Mouse (Mus musculus) lung, postnatal 0 days (tissue): Measurements from ENCODE around the gene Acin1. TPM values are rescaled to one million over a fixed set of nuclear protein-coding genes. Genes with fewer than 3 reads are reported as not detected.

ENCODE experiments used
- ATAC-seq: fragments of 200-750 bp; cut with Nextera tagmentation; 2 replicates; pipeline ENCODE4 v1.8.0; 2017; ENCODE audit warnings: moderate library complexity
- DNase-seq: peaks from one replicate; pipeline ENCODE4 v3.0.0-alpha.2; 2016; ENCODE audit warnings: low spot score
- H3K27ac ChIP-seq: fragments of 300-500 bp; sonication (generic); 2 replicates; pipeline ENCODE4 v1.5.1; 2014; ENCODE audit warnings: antibody characterized with exemption, mild to moderate bottlenecking, low read length, mixed read lengths
- H3K27me3 ChIP-seq: fragments of 300-500 bp; sonication (generic); replicated peaks from 2 replicates; pipeline ENCODE4 v1.6.1; 2014; ENCODE audit warnings: low read length, mixed read lengths; ENCODE audit not compliant: insufficient read depth
- H3K36me3 ChIP-seq: fragments of 300-500 bp; sonication (generic); 2 replicates; pipeline ENCODE4 v1.6.1; 2014; ENCODE audit warnings: low read length, mixed read lengths; ENCODE audit not compliant: insufficient read depth
- H3K4me1 ChIP-seq: fragments of 300-500 bp; sonication (generic); 2 replicates; pipeline ENCODE4 v1.6.1; 2014; ENCODE audit warnings: antibody characterized with exemption, low read depth, low read length, mixed read lengths; ENCODE audit not compliant: insufficient read depth
- H3K4me2 ChIP-seq: fragments of 300-500 bp; sonication (generic); replicated peaks from 2 replicates; pipeline ENCODE4 v1.6.1; 2014; ENCODE audit warnings: low read depth, mild to moderate bottlenecking, low read length, moderate library complexity, mixed read lengths
- H3K4me3 ChIP-seq: fragments of 300-500 bp; sonication (generic); 2 replicates; pipeline ENCODE4 v1.5.1; 2014; ENCODE audit warnings: low read depth, low read length
- H3K9ac ChIP-seq: fragments of 300-500 bp; sonication (generic); replicated peaks from 2 replicates; pipeline ENCODE4 v1.6.1; 2014; ENCODE audit warnings: low read depth, mild to moderate bottlenecking
- H3K9me3 ChIP-seq: fragments of 300-500 bp; sonication (generic); 2 replicates; pipeline ENCODE4 v1.6.1; 2016; ENCODE audit warnings: low read length, mixed read lengths
- CTCF ChIP-seq: IDR thresholded peaks from 2 replicates; pipeline ENCODE4 v1.5.1; 2016; ENCODE audit warnings: antibody characterized with exemption, mild to moderate bottlenecking
- EP300 ChIP-seq: IDR thresholded peaks from 2 replicates; pipeline ENCODE4 v1.6.1; 2016; ENCODE audit warnings: antibody characterized with exemption, mild to moderate bottlenecking, control low read depth
- WGBS: fragments of 180-500 bp; shearing (Covaris S2); extraction: QIAGEN DNeasy Blood & Tissue Kit; methylation state at CpG from one replicate; pipeline ENCODE4 v1.1.7; 2014; 5-methylcytosine and 5-hydroxymethylcytosine counted together
- polyA plus RNA-seq: library from polyadenylated mRNA; unstranded; fragments of >200 nt; fragmentation: Nextera tagmentation; extraction: Ambion mirVana; gene quantifications from 2 replicates; pipeline ENCODE4 v1.2.1, GENCODE M21; 2015

The Acin1 gene
- polyA plus RNA-seq, 1 experiment from 2014 or later, result 74.0 TPM

- Histone ChIP-seq H3K9me3 (no peaks in the 10 kb centered on the region), H3K4me2 (peak within 1 kb of the TSS; percentile 71), H3K27ac (peak within 1 kb of the TSS; percentile 98), H3K4me3 (peak within 1 kb of the TSS; percentile 96), H3K36me3 (no peaks in the 10 kb centered on the region; the same call in 1 of the 2 replicates), H3K27me3 (no peaks in the 10 kb centered on the region), H3K9ac (peak within 1 kb of the TSS; percentile 99), H3K4me1 (peaks cover 8% of the 10 kb centered on the region; the same call in 1 of the 2 replicates)
- WGBS, result 0% methylated on average over 38 of the region's 41 CpGs
- TF ChIP-seq EP300 (no peak), CTCF (peak; percentile 67)
- ATAC-seq, result peak; percentile 66
- peak; percentile 96 for DNase-seq
These were observed 639 bp downstream of the Acin1 start, which contains the start of gene 1700123O20Rik for GRCm38 (mm10) chr14:54686063-54686521. Gene 1700123O20Rik (plus strand): TSS chr14:54686216.

- H3K27ac ChIP-seq, result peak overlapping the region; percentile 98
- 4% methylated on average over 8 of the region's 8 CpGs for WGBS
- peak overlapping the region; percentile 71 for H3K4me2 ChIP-seq
- TF ChIP-seq CTCF (no peak), EP300 (no peak)
- H3K4me3 ChIP-seq, result peak overlapping the region; percentile 96
- DNase-seq (peak; percentile 25), ATAC-seq (no peak)
- H3K9ac ChIP-seq, result peak overlapping the region; percentile 99
- H3K27me3 ChIP-seq, result no peaks in the 10 kb centered on the region
- no peaks in the 10 kb centered on the region for H3K9me3 ChIP-seq
- peaks cover 8% of the 10 kb centered on the region; the same call in 1 of the 2 replicates for H3K4me1 ChIP-seq
- no peaks in the 10 kb centered on the region for H3K36me3 ChIP-seq
These were observed 1.3 kb downstream of the Acin1 start for GRCm38 (mm10) chr14:54685471-54685870.

GRCm38 (mm10) chr14:54682396-54682795, 4.3 kb downstream of the Acin1 start:
- DNase-seq, result no peak
- Histone ChIP-seq H3K9ac (no peak overlapping the region), H3K27me3 (no peaks in the 10 kb centered on the region), H3K4me2 (no peak overlapping the region), H3K9me3 (no peaks in the 10 kb centered on the region), H3K4me1 (no peaks in the 10 kb centered on the region), H3K27ac (no peak overlapping the region), H3K4me3 (no peak overlapping the region), H3K36me3 (peaks cover 10% of the 10 kb centered on the region; the same call in 1 of the 2 replicates)
- TF ChIP-seq CTCF (no peak), EP300 (no peak)
- no peak for ATAC-seq
- 87% methylated on average over 3 of the region's 3 CpGs for WGBS

GRCm38 (mm10) chr14:54678657-54679304, 8.0 kb downstream of the Acin1 start:
- no peaks in the 10 kb centered on the region; the same call in 1 of the 2 replicates for H3K4me1 ChIP-seq
- ATAC-seq, result no peak
- no peak overlapping the region for H3K27ac ChIP-seq
- DNase-seq, result no peak
- peaks cover 10% of the 10 kb centered on the region; the same call in 1 of the 2 replicates for H3K36me3 ChIP-seq
- no peak overlapping the region for H3K9ac ChIP-seq
- no peaks in the 10 kb centered on the region for H3K27me3 ChIP-seq
- no peak overlapping the region for H3K4me2 ChIP-seq
- H3K4me3 ChIP-seq, result no peak overlapping the region
- TF ChIP-seq CTCF, result no peak
- no peak for TF ChIP-seq EP300
- WGBS, result 79% methylated on average over 16 of the region's 16 CpGs
- no peaks in the 10 kb centered on the region for H3K9me3 ChIP-seq

GRCm38 (mm10) chr14:54676290-54676689, 10.4 kb downstream of the Acin1 start:
- Histone ChIP-seq H3K4me2 (no peak overlapping the region), H3K27me3 (no peaks in the 10 kb centered on the region), H3K4me1 (no peaks in the 10 kb centered on the region; the same call in 1 of the 2 replicates), H3K9ac (no peak overlapping the region), H3K36me3 (peaks cover 13% of the 10 kb centered on the region; the same call in 1 of the 2 replicates), H3K4me3 (no peak overlapping the region), H3K9me3 (no peaks in the 10 kb centered on the region), H3K27ac (no peak overlapping the region)
- TF ChIP-seq CTCF, result no peak
- no peak for TF ChIP-seq EP300
- WGBS, result 90% methylated on average over 5 of the region's 5 CpGs
- no peak for ATAC-seq
- DNase-seq, result no peak

- Histone ChIP-seq H3K4me1 (no peaks in the 10 kb centered on the region; the same call in 1 of the 2 replicates), H3K4me3 (no peak overlapping the region), H3K9ac (no peak overlapping the region), H3K27ac (peak overlapping the region; percentile 34; the same call in 1 of the 2 replicates), H3K9me3 (no peaks in the 10 kb centered on the region), H3K36me3 (peaks cover 12% of the 10 kb centered on the region; the same call in 1 of the 2 replicates), H3K27me3 (no peaks in the 10 kb centered on the region), H3K4me2 (no peak overlapping the region)
- ATAC-seq (peak; percentile 75), DNase-seq (peak; percentile 65)
- no peak for TF ChIP-seq CTCF
- no peak for TF ChIP-seq EP300
- 38% methylated on average over 2 of the region's 2 CpGs for WGBS
These were observed 12.4 kb downstream of the Acin1 start for GRCm38 (mm10) chr14:54674317-54674716.
